Mouse (Mus musculus) thymus, adult 2 months (tissue): ENCODE data around the gene Tjp1. TPM values are rescaled to one million over a fixed set of nuclear protein-coding genes. Genes with fewer than 3 reads are reported as not detected.

ENCODE experiments used
- DNase-seq: peaks from one replicate; pipeline ENCODE4 v3.0.0; 2021
- H3K27ac ChIP-seq: fragments of 200-500 bp; 2 replicates; pipeline ENCODE4 v1.5.1; 2012; ENCODE audit warnings: low read length, control low read depth; ENCODE audit not compliant: control insufficient read depth, insufficient read depth
- H3K27me3 ChIP-seq: fragments of 200-500 bp; 2 replicates; pipeline ENCODE4 v1.6.1; 2012; ENCODE audit warnings: mild to moderate bottlenecking, low read length, moderate library complexity, mixed read lengths; ENCODE audit not compliant: control insufficient read depth, insufficient read depth
- H3K36me3 ChIP-seq: fragments of 200-500 bp; 2 replicates; pipeline ENCODE4 v1.6.1; 2012; ENCODE audit warnings: mild to moderate bottlenecking, low read length, moderate library complexity; ENCODE audit not compliant: control insufficient read depth, insufficient read depth
- H3K4me1 ChIP-seq: fragments of 200-500 bp; replicated peaks from 2 replicates; pipeline ENCODE4 v1.6.1; 2012; ENCODE audit warnings: low read length; ENCODE audit not compliant: control insufficient read depth, insufficient read depth
- H3K4me3 ChIP-seq: fragments of 200-500 bp; 2 replicates; pipeline ENCODE4 v1.5.1; 2012; ENCODE audit warnings: mild to moderate bottlenecking, low read length, control low read depth, moderate library complexity; ENCODE audit not compliant: control insufficient read depth, insufficient read depth
- CTCF ChIP-seq: fragments of 200-500 bp; IDR thresholded peaks from 2 replicates; pipeline ENCODE4 v1.5.1; 2012; ENCODE audit warnings: mild to moderate bottlenecking, control low read depth, low read length, moderate library complexity, borderline replicate concordance; ENCODE audit not compliant: control insufficient read depth, poor library complexity, insufficient read depth; ENCODE audit errors: extremely low read depth
- POLR2A ChIP-seq: fragments of 200-500 bp; IDR thresholded peaks from 2 replicates; pipeline ENCODE4 v1.6.1; 2012; ENCODE audit warnings: mild to moderate bottlenecking, low read length, control low read depth, moderate library complexity; ENCODE audit not compliant: control insufficient read depth, poor library complexity, insufficient read depth; ENCODE audit errors: extremely low read depth
- WGBS: fragments of 180-500 bp; shearing (Covaris S2); methylation state at CpG from one replicate; pipeline ENCODE4 v1.1.7; 2018; 5-methylcytosine and 5-hydroxymethylcytosine counted together
- polyA plus RNA-seq: library from polyadenylated mRNA; depleted of rRNA; stranded (reverse); fragments of >200 nt; gene quantifications from 2 replicates; pipeline ENCODE4 v1.2.3, GENCODE M21; 2012

The Tjp1 gene
- polyA plus RNA-seq, 1 experiment = 3.6 TPM

GRCm38 (mm10) chr7:65401622-65402021 lies 126.0 kb downstream of the Tjp1 start:
- Histone ChIP-seq H3K27ac (no peak overlapping the region), H3K27me3 (no peaks in the 10 kb centered on the region), H3K36me3 (no peaks in the 10 kb centered on the region), H3K4me3 (no peak overlapping the region), H3K4me1 (no peaks in the 10 kb centered on the region)
- TF ChIP-seq POLR2A (no peak), CTCF (no peak)
- no peak for DNase-seq

- Histone ChIP-seq H3K36me3 (no peaks in the 10 kb centered on the region), H3K27me3 (no peaks in the 10 kb centered on the region; the same call in 1 of the 2 replicates), H3K27ac (no peak overlapping the region), H3K4me1 (no peaks in the 10 kb centered on the region), H3K4me3 (no peak overlapping the region)
- TF ChIP-seq CTCF (no peak), POLR2A (no peak)
- no peak for DNase-seq
- 89% methylated on average over 4 of the region's 4 CpGs for WGBS
Measured at GRCm38 (mm10) chr7:65395891-65396290, 131.7 kb downstream of the Tjp1 start.

- WGBS = 94% methylated on average over 5 of the region's 5 CpGs
Measured at GRCm38 (mm10) chr7:65395166-65395565, 132.4 kb downstream of the Tjp1 start.

GRCm38 (mm10) chr7:65394672-65395071 lies 132.9 kb downstream of the Tjp1 start:
- TF ChIP-seq POLR2A (no peak), CTCF (no peak)
- Histone ChIP-seq H3K36me3 (no peaks in the 10 kb centered on the region), H3K27me3 (no peaks in the 10 kb centered on the region; the same call in 1 of the 2 replicates), H3K4me1 (no peaks in the 10 kb centered on the region), H3K4me3 (no peak overlapping the region), H3K27ac (no peak overlapping the region)
- no peak for DNase-seq
- 75% methylated on average over 2 of the region's 2 CpGs for WGBS

More at GRCm38 (mm10) chr7:65395166-65395565, 132.4 kb downstream of the Tjp1 start:
- TF ChIP-seq CTCF = no peak
- no peak for TF ChIP-seq POLR2A
- no peaks in the 10 kb centered on the region; the same call in 1 of the 2 replicates for H3K27me3 ChIP-seq
- no peaks in the 10 kb centered on the region for H3K36me3 ChIP-seq
- no peaks in the 10 kb centered on the region for H3K4me1 ChIP-seq
- no peak for DNase-seq
- no peak overlapping the region for H3K4me3 ChIP-seq
- no peak overlapping the region for H3K27ac ChIP-seq

GRCm38 (mm10) chr7:65393704-65394452 lies 133.7 kb downstream of the Tjp1 start:
- 14% methylated on average over 17 of the region's 17 CpGs for WGBS
- no peaks in the 10 kb centered on the region; the same call in 1 of the 2 replicates for H3K27me3 ChIP-seq
- no peaks in the 10 kb centered on the region for H3K4me1 ChIP-seq
- TF ChIP-seq CTCF = no peak
- no peak for TF ChIP-seq POLR2A
- H3K36me3 ChIP-seq = no peaks in the 10 kb centered on the region
- DNase-seq = no peak
- no peak overlapping the region for H3K4me3 ChIP-seq
- H3K27ac ChIP-seq = no peak overlapping the region

GRCm38 (mm10) chr7:65392986-65393385 lies 134.6 kb downstream of the Tjp1 start:
- no peak for TF ChIP-seq CTCF
- TF ChIP-seq POLR2A = no peak
- Histone ChIP-seq H3K27me3 (no peaks in the 10 kb centered on the region; the same call in 1 of the 2 replicates), H3K4me1 (no peaks in the 10 kb centered on the region), H3K27ac (no peak overlapping the region), H3K4me3 (no peak overlapping the region), H3K36me3 (no peaks in the 10 kb centered on the region)
- no peak for DNase-seq
- 68% methylated on average over 9 of the region's 9 CpGs for WGBS

- DNase-seq = no peak
- Histone ChIP-seq H3K4me3 (no peak overlapping the region), H3K27ac (no peak overlapping the region), H3K27me3 (no peaks in the 10 kb centered on the region; the same call in 1 of the 2 replicates), H3K36me3 (no peaks in the 10 kb centered on the region), H3K4me1 (no peaks in the 10 kb centered on the region)
- WGBS = 89% methylated on average over 7 of the region's 7 CpGs
- TF ChIP-seq CTCF (no peak), POLR2A (no peak)
Measured at GRCm38 (mm10) chr7:65389539-65389938, 138.0 kb downstream of the Tjp1 start.
